In genomic region chr7:141327469-141328372, GRCm38 (mm10) we compare ENCODE assay signal across 8 mouse cellular contexts. TPM values are rescaled to one million over a fixed set of nuclear protein-coding genes. Genes with fewer than 3 reads are reported as not detected.
DNase-seq lines count a peak whose midpoint lies in the region; ATAC-seq lines count a peak whose summit lies in the region.

TSS of gene Deaf1 (minus strand) at chr7:141327690.
TSS of gene Tmem80 (plus strand) at chr7:141327739.

- peak within 1 kb of the TSS; percentile 99 to 100 for H3K27ac ChIP-seq in heart, embryonic 14.5 days (replicated peaks in 1 of 2; ENCODE audit: control insufficient read depth in 1 of 2, insufficient read depth in 1 of 2, low read depth in 2 of 2, low read length in 2 of 2)
- peak within 1 kb of the TSS; percentile 94 for H3K27ac ChIP-seq in liver, embryonic 13.5 days
- peak within 1 kb of the TSS; percentile 100 for H3K27ac ChIP-seq in stomach, embryonic 16.5 days (ENCODE audit: low read length)

- under 1% methylated on average over 105 of the region's 105 CpGs for WGBS in heart, embryonic 14.5 days
- WGBS in liver, embryonic 13.5 days (ENCODE audit: insufficient replicate concordance) = under 1% methylated on average over 105 of the region's 105 CpGs
- WGBS in stomach, embryonic 16.5 days = under 1% methylated on average over 105 of the region's 105 CpGs

- no peaks in the 10 kb centered on the region for H3K27me3 ChIP-seq in heart, embryonic 14.5 days (ENCODE audit: control insufficient read depth, insufficient read depth, low read length)
- H3K27me3 ChIP-seq in liver, embryonic 13.5 days = no peaks in the 10 kb centered on the region
- no peaks in the 10 kb centered on the region for H3K27me3 ChIP-seq in stomach, embryonic 16.5 days (ENCODE audit: control insufficient read depth, insufficient read depth, low read length)

- peaks cover 14% of the 10 kb centered on the region for H3K36me3 ChIP-seq in heart, embryonic 14.5 days (ENCODE audit: control insufficient read depth, insufficient read depth, low read length)
- peaks cover 20% of the 10 kb centered on the region for H3K36me3 ChIP-seq in liver, embryonic 13.5 days
- H3K36me3 ChIP-seq in stomach, embryonic 16.5 days (ENCODE audit: control insufficient read depth, insufficient read depth, low read length) = no peaks in the 10 kb centered on the region

- H3K9ac ChIP-seq in heart, embryonic 14.5 days (ENCODE audit: low read length) = peak within 1 kb of the TSS; percentile 93
- H3K9ac ChIP-seq in liver, embryonic 13.5 days = peak within 1 kb of the TSS; percentile 91
- peak within 1 kb of the TSS; percentile 99 for H3K9ac ChIP-seq in stomach, embryonic 16.5 days (ENCODE audit: low read length)

- H3K9me3 ChIP-seq in heart, embryonic 14.5 days (ENCODE audit: control insufficient read depth, low read length) = no peaks in the 10 kb centered on the region
- no peaks in the 10 kb centered on the region for H3K9me3 ChIP-seq in liver, embryonic 13.5 days (replicated peaks)
- H3K9me3 ChIP-seq in stomach, embryonic 16.5 days (replicated peaks; ENCODE audit: control insufficient read depth, low read length) = no peaks in the 10 kb centered on the region

- peaks cover 10 to 25% of the 10 kb centered on the region in 2 experiments for H3K4me1 ChIP-seq in heart, embryonic 14.5 days (ENCODE audit: control insufficient read depth in 2 of 2, insufficient read depth in 2 of 2, low read length in 2 of 2)
- H3K4me1 ChIP-seq in liver, embryonic 13.5 days (replicated peaks) = peaks cover 48% of the 10 kb centered on the region
- peaks cover 22% of the 10 kb centered on the region for H3K4me1 ChIP-seq in stomach, embryonic 16.5 days (ENCODE audit: control insufficient read depth, insufficient read depth, low read length)

- ATAC-seq in heart, embryonic 14.5 days (ENCODE audit: insufficient number of reproducible peaks, insufficient read depth, low FRiP score, low read depth) = peak; percentile 95
- peak; percentile 89 for ATAC-seq in liver, embryonic 13.5 days (ENCODE audit: low read depth)
- peak; percentile 96 for ATAC-seq in stomach, embryonic 16.5 days (ENCODE audit: insufficient read depth, low FRiP score)

- H3K4me2 ChIP-seq in heart, embryonic 14.5 days (ENCODE audit: low read length) = peak within 1 kb of the TSS; percentile 99
- peak within 1 kb of the TSS; percentile 87 for H3K4me2 ChIP-seq in liver, embryonic 13.5 days
- H3K4me2 ChIP-seq in stomach, embryonic 16.5 days (ENCODE audit: low read depth, low read length) = peak within 1 kb of the TSS; percentile 89

- peak; percentile 99 for DNase-seq in CD4-positive, CD25-positive, alpha-beta regulatory T cell, adult 2 months (ENCODE audit: low read depth, low spot score)
- DNase-seq in c-Kit-negative CD71-positive TER-119-positive erythroid progenitor cells, embryonic 14.5 days (ENCODE audit: low read depth, low spot score) = peak; percentile 96
- peak; percentile 96 for DNase-seq in fibroblast of lung, adult 2 months (ENCODE audit: low read depth)
- DNase-seq in kidney, postnatal 14 days = peak; percentile 100
- peak; percentile 95 for DNase-seq in liver, embryonic 13.5 days
- peak; percentile 97 for DNase-seq in neural tube, embryonic 10.5 days (ENCODE audit: extremely low spot score, low spot score)

- peak within 1 kb of the TSS; percentile 71 to 72 for H3K4me3 ChIP-seq in heart, embryonic 14.5 days (ENCODE audit: control insufficient read depth in 1 of 2, insufficient read depth in 1 of 2, low read depth in 1 of 2, low read length in 2 of 2)
- H3K4me3 ChIP-seq in liver, embryonic 13.5 days (replicated peaks) = peak within 1 kb of the TSS; percentile 71
- H3K4me3 ChIP-seq in stomach, embryonic 16.5 days (replicated peaks; ENCODE audit: low read length) = peak within 1 kb of the TSS; percentile 74

RNA-seq across cellular contexts. Expression of gene Deaf1, which starts in this region (rescaled TPM):
- polyA plus RNA-seq in heart, embryonic 14.5 days (2014; fragmentation: Nextera tagmentation; extraction: Ambion mirVana) = 36.9 and 42.1 TPM in 2 replicates
- 16.3 and 17.1 TPM in 2 replicates for polyA plus RNA-seq in liver, embryonic 13.5 days (2015; fragmentation: Nextera tagmentation; extraction: Ambion mirVana)
- 61.3 and 64.3 TPM in 2 replicates for polyA plus RNA-seq in stomach, embryonic 16.5 days (2015; fragmentation: Nextera tagmentation; extraction: Ambion mirVana)

RNA-seq across cellular contexts. Expression of gene Tmem80, which starts in this region (rescaled TPM):
- 17.6 and 22.2 TPM in 2 replicates for polyA plus RNA-seq in heart, embryonic 14.5 days (2014; fragmentation: Nextera tagmentation; extraction: Ambion mirVana)
- 18.2 and 19.6 TPM in 2 replicates for polyA plus RNA-seq in liver, embryonic 13.5 days (2015; fragmentation: Nextera tagmentation; extraction: Ambion mirVana)
- polyA plus RNA-seq in stomach, embryonic 16.5 days (2015; fragmentation: Nextera tagmentation; extraction: Ambion mirVana) = 35.9 and 36.5 TPM in 2 replicates

Comparison
In these comparisons a context has a peak if more than half of its experiments do, and no peak if none do; other contexts are left out.
1. Peak in every context shown above with its lines: DNase-seq, ATAC-seq, H3K4me3 ChIP-seq and H3K27ac ChIP-seq.